Mouse (Mus musculus) C2C12 (cell line): ENCODE results near the gene Nlrp4a. TPM values are rescaled to one million over a fixed set of nuclear protein-coding genes. Genes with fewer than 3 reads are reported as not detected.
"Not testable (repeated sequence)": the region's sequence is repeated elsewhere in the genome, so short reads cannot be mapped to it uniquely, and the experiment has no call there.

Experiments used
- H3K27me3 ChIP-seq: one replicate; pipeline ENCODE4 v1.6.1; 2011; ENCODE audit not compliant: control insufficient read depth, insufficient read depth, insufficient read length
- H3K36me3 ChIP-seq: one replicate; pipeline ENCODE4 v1.6.1; 2011; ENCODE audit not compliant: control insufficient read depth, insufficient read depth
- H3K4me3 ChIP-seq: one replicate; pipeline ENCODE4 v1.5.1; 2011; ENCODE audit warnings: mild to moderate bottlenecking, control low read depth; ENCODE audit not compliant: poor library complexity, insufficient read depth, severe bottlenecking
- H3K79me2 ChIP-seq: one replicate; pipeline ENCODE4 v1.6.1; 2011; ENCODE audit not compliant: control insufficient read depth, insufficient read depth
- H3K79me3 ChIP-seq: one replicate; pipeline ENCODE4 v1.6.1; 2011; ENCODE audit warnings: low read depth, control low read depth
- H3ac ChIP-seq: one replicate; pipeline ENCODE3; 2011; ENCODE audit warnings: low read depth; ENCODE audit not compliant: control insufficient read depth, insufficient read length
- CEBPB ChIP-seq: IDR thresholded peaks from one replicate; pipeline ENCODE4 v1.6.1; 2011; ENCODE audit warnings: low read depth, mild to moderate bottlenecking, control low read depth, moderate library complexity
- CTCF ChIP-seq: IDR thresholded peaks from one replicate; pipeline ENCODE4 v1.5.1; 2011; ENCODE audit not compliant: control insufficient read depth, insufficient read depth, insufficient read length
- FOSL1 ChIP-seq: IDR thresholded peaks from one replicate; pipeline ENCODE4 v1.8.0; 2011; ENCODE audit warnings: mild to moderate bottlenecking, low read length; ENCODE audit not compliant: poor library complexity, insufficient read depth, severe bottlenecking
- MAX ChIP-seq: IDR thresholded peaks from one replicate; pipeline ENCODE4 v1.6.1; 2011; ENCODE audit warnings: mild to moderate bottlenecking, control low read depth
- MYOD1 ChIP-seq: IDR thresholded peaks from one replicate; pipeline ENCODE4 v1.6.1; 2011; ENCODE audit warnings: low read depth; ENCODE audit not compliant: control insufficient read depth, insufficient read length
- MYOG ChIP-seq: IDR thresholded peaks from one replicate; pipeline ENCODE4 v1.6.1; 2011; ENCODE audit not compliant: control insufficient read depth, insufficient read length; ENCODE audit errors: extremely low read depth
- USF1 ChIP-seq: IDR thresholded peaks from one replicate; pipeline ENCODE4 v1.6.1; 2011; ENCODE audit warnings: low read depth, mild to moderate bottlenecking, control low read depth, moderate library complexity
- long read RNA-seq, 2 experiments: library from polyadenylated mRNA; unstranded; transcript quantifications; one replicate each; pipeline ENCODE4 v2.0.0; 2019 to 2020
- polyA plus RNA-seq: library from polyadenylated mRNA; unstranded; fragments of >200 nt; fragmentation: generic; extraction: Trizol; gene quantifications from one replicate; pipeline ENCODE4 v1.2.1, GENCODE M21; 2012; ENCODE audit warnings: missing spikeins

Gene Nlrp4a
- not detected for polyA plus RNA-seq
- long read RNA-seq, experiment 1: 0 reads
- long read RNA-seq, experiment 2: 0 reads

GRCm38 (mm10) chr7:26434813-26435212 is at the start of gene Nlrp4a:
Gene Nlrp4a, plus strand, starts transcription at chr7:26435113.
- Histone ChIP-seq H3K36me3 (no peaks in the 10 kb centered on the region), H3K27me3 (no peaks in the 10 kb centered on the region)
- TF ChIP-seq CEBPB (no peak), MAX (no peak), MYOG (no peak), MYOD1 (no peak), USF1 (no peak), CTCF (no peak), FOSL1 (no peak)

GRCm38 (mm10) chr7:26386691-26387090 is 48.2 kb upstream of the Nlrp4a start:
- not testable (repeated sequence) for H3K36me3 ChIP-seq, H3K79me3 ChIP-seq, H3ac ChIP-seq, H3K27me3 ChIP-seq, H3K79me2 ChIP-seq, H3K4me3 ChIP-seq

More at GRCm38 (mm10) chr7:26434813-26435212, at the start of gene Nlrp4a:
- Histone ChIP-seq H3ac (no peak within 1 kb of the TSS), H3K79me3 (no peaks in the 10 kb centered on the region), H3K4me3 (no peak within 1 kb of the TSS), H3K79me2 (no peaks in the 10 kb centered on the region)

DNA sequence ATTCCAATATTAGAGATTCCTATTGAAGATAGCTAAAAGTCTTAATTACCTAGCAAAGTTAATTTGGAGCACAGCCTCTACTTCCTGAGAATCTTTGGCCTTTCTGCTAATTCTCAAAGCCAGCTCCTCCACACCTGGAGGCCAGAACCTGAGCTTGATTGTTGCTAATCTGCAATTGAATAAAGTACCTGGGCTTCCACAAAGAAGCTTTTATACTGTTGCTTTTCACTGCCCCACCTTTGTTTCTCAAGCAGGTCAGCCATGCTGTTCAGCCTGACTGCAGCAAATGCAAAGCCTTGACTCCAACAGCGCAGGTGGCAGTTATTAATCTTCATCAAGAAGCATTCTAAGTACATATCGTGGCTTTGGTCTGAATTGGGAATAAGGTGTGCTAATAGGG is 43.8 kb upstream of the Nlrp4a start:
- H3K4me3 ChIP-seq, H3ac ChIP-seq, H3K79me2 ChIP-seq, H3K79me3 ChIP-seq, H3K27me3 ChIP-seq, H3K36me3 ChIP-seq: not testable (repeated sequence)

GRCm38 (mm10) chr7:26391811-26392210 is 43.1 kb upstream of the Nlrp4a start:
- not testable (repeated sequence) for H3K79me2 ChIP-seq, H3K79me3 ChIP-seq, H3K4me3 ChIP-seq, H3ac ChIP-seq, H3K36me3 ChIP-seq, H3K27me3 ChIP-seq

DNA sequence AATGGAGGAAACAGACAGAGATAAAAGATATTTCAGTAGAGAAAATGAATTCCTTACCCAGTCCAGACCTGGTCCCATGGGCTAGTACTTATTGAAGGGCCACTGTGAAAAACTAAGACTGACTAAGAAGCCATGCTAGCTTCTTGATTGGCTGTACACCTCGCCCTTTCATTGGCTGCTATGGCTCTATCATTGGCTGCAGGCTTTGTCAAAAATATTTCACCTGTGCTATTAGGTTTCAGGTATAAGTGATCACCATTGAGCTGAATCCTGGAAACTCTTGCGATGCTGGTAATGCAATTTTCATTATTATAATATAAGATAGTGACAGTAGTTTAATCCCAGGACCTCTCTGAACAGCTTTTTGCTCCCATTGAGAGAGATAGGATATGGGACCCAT is 31.3 kb upstream of the Nlrp4a start, which contains the start of gene Nlrp9c:
Gene Nlrp9c (minus strand): TSS at position 101 of the 400 bp plus-strand sequence.
- not testable (repeated sequence) for H3ac ChIP-seq, H3K27me3 ChIP-seq, H3K79me3 ChIP-seq, H3K36me3 ChIP-seq, H3K79me2 ChIP-seq, H3K4me3 ChIP-seq

GRCm38 (mm10) chr7:26476690-26477089 is 41.8 kb downstream of the Nlrp4a start:
- no peak overlapping the region for H3ac ChIP-seq
- no peaks in the 10 kb centered on the region for H3K36me3 ChIP-seq
- no peak overlapping the region for H3K4me3 ChIP-seq
- no peak for TF ChIP-seq CEBPB
- no peak for TF ChIP-seq MYOG
- TF ChIP-seq CTCF: no peak
- no peak for TF ChIP-seq MAX
- TF ChIP-seq USF1: no peak
- H3K79me2 ChIP-seq: no peaks in the 10 kb centered on the region
- no peaks in the 10 kb centered on the region for H3K79me3 ChIP-seq
- H3K27me3 ChIP-seq: no peaks in the 10 kb centered on the region

DNA sequence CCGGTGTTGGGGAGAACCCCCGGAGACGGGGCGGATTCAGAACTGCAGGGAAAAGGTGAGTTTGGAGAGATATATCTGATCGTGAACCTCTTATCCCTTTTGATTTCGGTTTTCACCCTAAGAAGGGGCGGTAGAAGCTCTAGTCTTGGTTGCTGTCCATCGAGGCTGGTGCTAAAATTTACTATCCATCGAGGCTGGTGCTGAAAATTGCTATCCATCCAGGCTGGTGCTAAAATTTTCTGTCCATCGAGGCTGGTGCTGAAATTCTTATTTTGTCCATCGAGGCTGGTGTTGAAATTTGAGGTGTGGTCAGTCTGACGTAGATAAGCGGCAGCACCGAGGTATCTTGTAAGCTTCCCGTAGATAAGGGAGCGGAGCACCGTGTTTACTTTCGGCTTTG is 54.6 kb downstream of the Nlrp4a start:
- not testable (repeated sequence) for H3ac ChIP-seq, H3K79me3 ChIP-seq, H3K36me3 ChIP-seq, H3K4me3 ChIP-seq, H3K27me3 ChIP-seq, H3K79me2 ChIP-seq

Other genes with a start within 250 kb of the Nlrp4a start
- not detected for gene Vmn1r184, start 174.8 kb upstream of the Nlrp4a start, polyA plus RNA-seq
- not detected for gene Cyp2a4, start 127.9 kb upstream of the Nlrp4a start, polyA plus RNA-seq
- gene Nlrp9c, start 31.4 kb upstream of the Nlrp4a start, polyA plus RNA-seq: not detected
- not detected for gene Nlrp9a, start 99.9 kb downstream of the Nlrp4a start, polyA plus RNA-seq
- gene Vmn1r185, start 183.4 kb downstream of the Nlrp4a start, polyA plus RNA-seq: not detected